Mouse (Mus musculus): ENCODE results near the gene C87436.

Gene C87436

DNA sequence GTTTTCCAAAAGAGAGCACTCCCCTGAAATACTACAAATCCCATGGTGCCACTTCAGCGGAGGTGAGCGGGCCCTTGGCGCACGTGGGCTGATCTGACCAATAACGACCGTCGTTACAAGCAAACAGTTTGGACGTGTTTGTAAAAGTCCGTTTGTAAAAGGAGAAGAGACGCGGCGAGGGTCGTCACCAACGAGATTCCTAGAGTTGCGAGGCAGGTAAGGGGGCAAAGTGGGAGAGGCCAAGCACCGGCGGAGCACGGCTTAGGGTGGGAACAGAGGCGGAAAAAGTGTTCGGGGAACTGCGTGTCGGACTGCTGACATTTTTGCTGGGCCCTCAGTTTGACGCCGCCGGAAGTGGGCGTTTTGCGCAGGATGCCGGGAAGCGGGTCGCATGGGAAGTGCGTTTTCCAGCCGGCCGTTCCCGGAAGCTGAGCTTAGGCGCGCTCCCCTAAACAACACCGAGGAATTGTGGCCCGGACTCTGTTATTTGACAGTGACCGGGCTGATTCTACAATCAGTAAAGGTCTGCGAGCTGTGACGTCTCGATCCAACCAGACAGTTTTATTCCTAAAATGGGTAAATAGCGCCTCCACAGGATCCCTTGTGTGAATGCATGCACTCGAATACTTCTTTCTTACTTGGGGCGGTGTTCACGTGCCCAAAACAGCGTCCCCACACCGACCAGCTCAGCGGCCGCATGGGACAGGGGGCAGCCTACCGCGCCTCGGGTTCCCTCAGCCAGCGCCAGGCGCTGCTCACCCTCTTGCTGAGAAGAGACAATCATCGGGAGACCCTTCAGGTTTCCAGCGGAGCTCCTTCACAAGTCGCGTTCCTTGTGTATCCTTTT, at the start of gene C87436:
Gene C87436 (plus strand): TSS at position 103 of the 847 bp plus-strand sequence.
- ChIA-PET CTCF (interaction anchor here in 3 of 4 experiments (0.6 to 1.9 kb wide), 23 partner anchors 10 to 432 kb away, joined by 3 to 11 read pairs (median 4); partner anchors contain the start of genes Snrpg (in 2 of the 3) and Fam136a (in 1 of the 3)), POLR2A (interaction anchor here (0.5 to 8.3 kb wide), 81 partner anchors 9 to 988 kb away, joined by 3 to 116 read pairs (median 5); partner anchors contain the start of genes Fam136a (in 3 of the 4), Snrpg (in 2 of the 4), Gfpt1 (in 1 of the 4) and Mxd1 (in 1 of the 4))

DNA sequence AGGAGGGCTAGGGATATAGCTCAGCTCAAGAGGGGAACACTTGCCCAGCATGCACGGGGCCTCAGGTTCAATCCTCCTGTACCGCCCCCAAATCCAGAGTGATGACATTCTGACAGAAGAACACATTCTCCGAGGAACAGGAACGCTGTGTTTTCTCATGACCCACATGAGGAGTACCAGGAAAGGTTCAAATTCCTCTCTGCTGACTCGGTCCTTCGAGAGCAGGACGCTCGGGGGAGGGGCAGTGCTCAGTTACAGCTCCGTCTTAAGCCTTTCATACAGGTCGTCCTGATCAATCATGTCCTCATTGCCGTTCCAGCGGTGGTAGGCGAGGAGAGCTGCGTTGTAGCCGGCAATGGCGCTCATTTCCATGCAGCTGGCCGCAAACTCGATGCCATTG, 49.7 kb upstream of the C87436 start:
- CTCF ChIA-PET = interaction anchor here in 2 of 4 experiments (1.2 to 2.0 kb wide), 2 partner anchors 12 to 17 kb away, joined by 3 to 8 read pairs; partner anchors contain the start of gene Snrpg (in 1 of the 2)
- POLR2A ChIA-PET = interaction anchor here in 3 of 4 experiments (0.5 to 8.7 kb wide), 7 partner anchors 12 to 209 kb away, joined by 3 to 83 read pairs (median 4); partner anchors contain the start of genes Snrpg (in 2 of the 3) and C87436 (in 1 of the 3)

DNA sequence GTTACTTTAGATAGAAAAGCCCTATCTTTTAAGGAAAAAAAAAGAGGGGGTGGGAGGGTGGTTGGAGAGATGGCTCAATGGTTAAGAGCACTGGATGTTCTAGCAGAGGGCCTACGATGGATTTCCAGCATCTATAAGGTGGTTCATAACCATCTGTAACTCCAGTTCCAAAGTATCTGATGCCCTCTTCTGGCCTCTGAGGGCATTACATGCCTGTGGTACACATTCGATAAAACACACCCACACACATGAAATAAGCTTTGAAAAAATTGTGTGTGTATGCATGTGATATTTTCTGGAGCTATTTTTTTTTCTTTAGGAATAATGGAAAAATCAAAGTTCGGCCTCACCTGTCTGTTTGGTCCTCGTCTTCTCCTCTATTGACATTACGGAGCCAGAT, 46.8 kb upstream of the C87436 start:
- ChIA-PET POLR2A (interaction anchor here in 3 of 4 experiments (0.7 to 2.1 kb wide), 11 partner anchors 9 to 57 kb away, joined by 3 to 9 read pairs (median 4); partner anchors contain the start of genes Fam136a (in 1 of the 3), Snrpg (in 1 of the 3) and Tia1 (in 1 of the 3)), CTCF (interaction anchor here (0.5 to 2.0 kb wide), 12 partner anchors 10 to 323 kb away, joined by 3 to 13 read pairs (median 4); partner anchors contain the start of genes Snrpg (in 2 of the 4), Fam136a (in 1 of the 4) and Tia1 (in 1 of the 4))

DNA sequence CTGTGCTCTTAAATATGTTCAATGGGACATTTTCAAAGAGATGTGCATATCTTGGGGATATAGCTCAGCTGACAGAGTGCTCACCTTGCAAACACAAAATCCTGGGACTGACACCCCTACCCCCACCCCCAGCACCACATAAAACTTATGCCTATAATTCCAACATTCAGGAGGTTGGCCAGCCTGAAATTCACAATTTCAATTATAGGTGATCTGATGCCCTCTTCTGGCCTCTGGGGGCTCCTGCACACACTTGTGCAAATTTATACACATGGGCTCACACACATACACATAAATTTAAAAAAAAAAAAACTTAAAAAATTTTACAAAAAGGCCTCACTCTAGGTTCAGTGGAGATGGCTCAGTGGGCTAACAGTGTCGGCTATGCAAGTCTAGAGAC, 45.0 kb upstream of the C87436 start:
- POLR2A ChIA-PET = interaction anchor here in 2 of 4 experiments (1.2 to 1.5 kb wide), 2 partner anchors 20 to 22 kb away, joined by 4 read pairs; no protein-coding TSS in a partner anchor

DNA sequence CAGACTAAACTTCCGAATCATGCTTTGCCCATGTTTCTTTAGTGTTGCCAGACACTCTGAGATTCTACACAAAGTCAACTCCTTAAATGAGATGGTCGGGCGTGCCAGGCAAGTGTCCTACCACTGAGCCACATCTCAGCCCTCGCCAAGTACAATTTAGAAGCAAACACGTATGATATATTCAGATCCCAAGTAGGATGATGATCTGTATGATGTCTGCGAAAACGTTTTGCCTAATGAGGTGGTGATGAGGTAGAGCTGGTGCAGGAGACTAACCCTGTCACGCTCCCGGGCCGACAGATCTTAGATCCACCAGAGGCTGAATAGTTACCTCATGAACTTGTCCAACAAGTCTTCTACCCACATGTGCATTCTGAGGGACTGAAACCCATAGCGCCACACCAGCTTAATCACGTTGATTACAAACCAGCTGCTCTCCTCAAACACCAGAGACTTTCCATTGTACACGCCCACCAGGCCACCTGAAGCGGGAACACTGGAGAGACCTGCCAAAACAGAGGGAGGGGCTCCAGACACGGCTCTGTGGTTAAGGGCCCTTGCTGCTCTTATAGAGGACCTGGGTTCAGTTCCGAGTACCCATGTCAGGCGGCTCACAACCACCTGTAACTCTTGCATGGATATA, 44.0 kb upstream of the C87436 start:
- ChIA-PET POLR2A (interaction anchor here in 3 of 4 experiments (0.6 to 7.6 kb wide), 5 partner anchors 22 to 806 kb away, joined by 3 to 96 read pairs (median 5); partner anchors contain the start of gene Snrpg (in 1 of the 3)), CTCF (interaction anchor here in 1 of 4 experiments (0.6 kb wide), 1 partner anchor 14 kb away, joined by 4 read pairs; no protein-coding TSS in a partner anchor)

More for the DNA sequence above, 45.0 kb upstream of the C87436 start:
- CTCF ChIA-PET = no interaction called here

DNA sequence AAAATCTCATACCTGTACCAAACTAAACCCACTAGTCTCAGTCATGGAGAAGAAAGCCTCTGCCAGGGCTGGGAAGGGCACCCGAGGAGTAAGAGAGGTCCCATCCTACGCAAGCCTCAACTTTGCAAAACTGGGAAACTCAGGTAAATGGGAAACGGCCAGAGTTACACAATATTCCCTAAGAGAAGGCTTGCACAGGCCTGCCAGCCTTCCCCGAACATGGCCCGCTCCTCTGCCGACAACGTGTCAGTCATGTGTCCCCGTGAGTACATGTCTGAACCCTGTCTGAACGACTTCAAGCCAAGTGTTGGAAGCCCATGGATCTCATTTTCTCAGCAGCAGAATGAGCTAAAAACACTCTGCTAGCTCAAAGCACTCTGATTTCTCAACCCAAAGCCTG, 43.2 kb upstream of the C87436 start:
- ChIA-PET CTCF (interaction anchor here in 2 of 4 experiments (2.0 to 6.8 kb wide), 2 partner anchors 30 kb away, joined by 10 to 37 read pairs; partner anchors contain the start of gene Fam136a (in 2 of the 2)), POLR2A (interaction anchor here in 3 of 4 experiments (0.6 to 7.6 kb wide), 16 partner anchors 10 to 77 kb away, joined by 3 to 96 read pairs (median 6); partner anchors contain the start of genes Fam136a (in 2 of the 3), Snrpg (in 2 of the 3) and Tia1 (in 1 of the 3))

DNA sequence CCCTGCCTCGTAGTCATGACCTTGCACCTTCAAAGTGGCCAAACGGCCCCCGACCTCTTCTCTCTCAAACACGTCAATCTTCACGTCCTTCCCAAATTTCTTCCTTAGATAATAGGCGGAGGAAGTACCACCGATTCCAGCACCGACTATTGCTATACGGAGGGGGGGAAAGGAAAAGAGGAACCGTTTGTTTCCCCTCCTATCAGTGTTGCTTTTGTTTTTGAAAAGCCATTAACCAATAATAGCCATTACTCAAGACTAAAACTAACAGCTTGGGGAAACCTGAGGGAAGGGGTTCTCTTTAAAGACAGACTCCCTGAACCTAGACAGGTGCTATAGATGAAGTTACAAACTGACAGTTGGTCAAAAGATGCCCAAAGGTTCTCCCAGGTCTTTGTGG, 42.2 kb upstream of the C87436 start:
- CTCF ChIA-PET = interaction anchor here in 3 of 4 experiments (0.6 to 6.8 kb wide), 5 partner anchors 26 to 530 kb away, joined by 3 to 37 read pairs (median 3); partner anchors contain the start of gene Fam136a (in 2 of the 3)
- POLR2A ChIA-PET = interaction anchor here (1.0 to 7.6 kb wide), 26 partner anchors 8 to 481 kb away, joined by 3 to 96 read pairs (median 6); partner anchors contain the start of genes Fam136a (in 3 of the 4), Snrpg (in 3 of the 4), Tia1 (in 2 of the 4) and C87436 (in 1 of the 4)

DNA sequence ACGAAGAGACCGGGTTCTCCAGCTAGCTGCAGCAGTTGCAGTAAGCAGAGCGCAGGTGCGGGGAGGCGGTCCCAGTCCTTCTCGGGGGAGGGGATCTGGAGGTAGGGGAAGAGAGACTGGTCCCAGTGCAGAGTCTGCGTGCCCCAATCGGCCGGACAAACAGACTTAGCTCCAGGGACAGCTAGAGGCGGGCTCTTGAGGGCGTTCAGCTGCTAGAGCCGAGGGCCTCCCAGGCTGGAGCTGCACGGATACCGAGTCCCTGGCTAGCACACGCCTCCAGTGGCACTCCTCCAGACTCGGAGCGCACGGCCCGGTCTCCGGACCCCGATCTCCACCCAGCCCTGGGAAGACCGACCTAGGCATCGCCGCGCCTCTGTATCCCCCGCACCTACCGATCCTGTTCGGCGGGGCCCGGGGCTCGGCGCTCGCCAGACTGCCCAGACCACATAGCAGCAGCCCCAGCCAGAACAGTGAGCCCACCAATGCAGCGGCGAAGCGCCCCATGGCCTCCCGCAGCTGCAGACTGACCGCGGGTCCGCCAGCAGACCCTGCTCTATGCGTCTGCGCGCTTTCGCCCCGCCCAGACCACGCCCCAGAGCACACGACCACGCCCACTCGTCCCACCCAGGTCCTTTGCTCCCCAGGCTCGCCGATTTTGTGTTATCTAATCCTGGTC, 41.5 kb upstream of the C87436 start, which contains the start of gene Pcyox1:
Gene Pcyox1 (minus strand): TSS at position 574 of the 676 bp plus-strand sequence.
- CTCF ChIA-PET = interaction anchor here (0.5 to 6.8 kb wide), 10 partner anchors 12 to 467 kb away, joined by 3 to 37 read pairs (median 3); partner anchors contain the start of gene Fam136a (in 2 of the 4)
- POLR2A ChIA-PET = interaction anchor here (0.6 to 7.6 kb wide), 41 partner anchors 8 to 673 kb away, joined by 3 to 96 read pairs (median 4); partner anchors contain the start of genes Fam136a (in 3 of the 4), Snrpg (in 3 of the 4), Tia1 (in 2 of the 4) and C87436 (in 1 of the 4)

DNA sequence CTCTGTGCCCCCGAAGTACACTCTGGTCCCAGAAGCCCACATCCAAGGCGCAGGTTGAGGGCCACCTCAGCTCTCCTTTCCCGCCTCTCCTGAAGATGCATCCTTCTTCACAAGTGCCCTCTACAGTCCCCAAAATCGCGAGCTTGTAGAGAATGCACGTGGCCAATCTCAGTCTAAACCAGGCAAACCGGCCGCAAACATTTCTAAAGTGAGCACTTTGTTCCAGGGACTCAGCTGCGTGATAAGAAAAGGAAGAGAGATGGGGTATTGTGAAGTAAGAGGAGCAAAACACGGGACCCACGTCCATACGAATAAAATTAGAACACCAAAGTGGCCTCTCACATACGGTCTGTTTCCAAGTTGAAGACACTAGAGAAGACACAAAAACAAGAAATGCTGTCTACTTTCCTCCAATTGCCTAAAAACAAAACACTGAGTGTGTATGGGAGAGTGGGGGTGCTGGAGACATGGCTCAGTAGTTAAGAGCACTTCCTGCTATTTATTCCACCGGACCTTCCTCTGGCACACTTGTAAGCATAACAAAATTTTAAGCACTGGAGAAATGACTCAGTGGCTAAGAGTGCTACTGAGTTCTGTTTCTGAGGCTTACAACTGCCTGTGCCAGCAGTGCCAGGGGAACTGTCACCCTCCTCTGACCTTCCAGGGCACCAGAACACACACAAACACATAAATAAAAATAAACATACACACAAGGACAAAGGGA, 40.8 kb upstream of the C87436 start:
- ChIA-PET CTCF (interaction anchor here (0.5 to 6.8 kb wide), 7 partner anchors 11 to 466 kb away, joined by 3 to 37 read pairs (median 3); partner anchors contain the start of gene Fam136a (in 1 of the 4)), POLR2A (interaction anchor here (0.5 to 7.6 kb wide), 35 partner anchors 10 to 151 kb away, joined by 3 to 96 read pairs (median 4); partner anchors contain the start of genes Fam136a (in 3 of the 4), Snrpg (in 3 of the 4) and C87436 (in 1 of the 4))

DNA sequence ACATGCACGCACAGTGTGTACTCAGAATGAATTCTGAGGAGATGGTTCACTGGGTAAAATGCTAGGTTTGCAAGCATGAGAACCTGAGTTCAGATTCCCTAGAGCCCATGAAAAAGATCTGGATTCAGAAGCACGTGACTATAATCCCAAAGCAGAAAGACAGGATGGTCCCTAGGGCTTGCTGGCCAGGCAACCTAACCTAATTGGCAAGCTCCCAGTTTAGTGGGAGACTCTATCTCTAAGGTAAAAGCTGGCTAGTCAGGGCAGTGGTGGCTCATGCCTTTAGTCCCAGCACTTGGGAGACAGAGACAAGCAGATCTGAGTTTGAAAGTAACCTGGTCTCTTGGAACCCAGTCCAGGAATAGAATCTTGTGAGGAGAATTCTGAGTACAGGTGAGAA, 39.2 kb upstream of the C87436 start:
- POLR2A ChIA-PET = interaction anchor here in 2 of 4 experiments (0.6 to 7.6 kb wide), 8 partner anchors 9 to 811 kb away, joined by 3 to 96 read pairs (median 6); partner anchors contain the start of genes Snrpg (in 2 of the 2) and Fam136a (in 1 of the 2)
- CTCF ChIA-PET = interaction anchor here in 2 of 4 experiments (2.3 to 6.8 kb wide), 2 partner anchors 34 to 378 kb away, joined by 6 to 37 read pairs; partner anchors contain the start of gene Fam136a (in 1 of the 2)

DNA sequence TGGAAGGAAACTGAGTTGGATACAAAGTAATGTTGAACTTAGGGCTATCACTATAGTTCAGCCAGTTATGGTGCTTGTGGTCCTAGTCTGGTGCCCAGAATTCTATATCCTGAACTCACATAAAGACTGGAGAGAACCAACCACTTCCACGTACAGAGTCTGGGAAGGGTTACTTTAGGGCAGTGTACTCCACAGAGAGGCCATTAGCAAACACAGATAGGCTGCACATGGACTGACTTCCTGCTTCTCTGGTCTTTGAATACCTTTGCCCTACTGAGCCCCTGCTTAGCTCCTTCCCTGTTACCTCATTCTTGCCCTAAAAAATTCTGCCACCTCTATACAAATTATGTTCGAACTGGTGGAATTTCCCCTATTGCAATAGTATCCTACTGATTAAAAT, 38.2 kb upstream of the C87436 start:
- ChIA-PET CTCF (interaction anchor here in 3 of 4 experiments (0.6 to 6.8 kb wide), 4 partner anchors 8 to 120 kb away, joined by 3 to 37 read pairs (median 6); partner anchors contain the start of genes Fam136a (in 1 of the 3) and Snrpg (in 1 of the 3)), POLR2A (interaction anchor here in 2 of 4 experiments (0.6 to 7.6 kb wide), 7 partner anchors 9 to 273 kb away, joined by 3 to 96 read pairs (median 5); partner anchors contain the start of genes Fam136a (in 2 of the 2) and Snrpg (in 1 of the 2))

DNA sequence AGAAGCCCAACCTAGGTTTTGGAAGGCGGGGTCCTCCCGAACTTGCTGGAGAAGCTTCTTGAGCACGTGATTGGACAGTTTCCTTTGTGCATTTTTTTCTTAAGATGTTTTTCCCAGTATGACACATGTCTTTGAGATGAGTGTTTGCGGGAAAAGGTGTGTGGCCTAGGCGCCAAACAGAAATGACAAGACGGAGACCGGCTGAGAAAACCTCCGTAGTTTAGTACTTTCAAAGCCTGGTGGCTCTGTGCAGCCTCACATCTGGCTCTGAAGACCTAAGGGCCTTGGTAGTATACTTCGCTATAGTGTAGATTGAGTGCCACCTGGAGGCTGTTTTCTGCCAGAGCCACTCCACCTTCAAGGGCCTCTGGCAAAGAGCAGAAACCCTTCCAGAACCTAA, 37.2 kb upstream of the C87436 start:
- POLR2A ChIA-PET = interaction anchor here in 3 of 4 experiments (0.6 to 7.6 kb wide), 21 partner anchors 10 to 904 kb away, joined by 3 to 96 read pairs (median 4); partner anchors contain the start of genes Fam136a (in 2 of the 3) and Snrpg (in 2 of the 3)

DNA sequence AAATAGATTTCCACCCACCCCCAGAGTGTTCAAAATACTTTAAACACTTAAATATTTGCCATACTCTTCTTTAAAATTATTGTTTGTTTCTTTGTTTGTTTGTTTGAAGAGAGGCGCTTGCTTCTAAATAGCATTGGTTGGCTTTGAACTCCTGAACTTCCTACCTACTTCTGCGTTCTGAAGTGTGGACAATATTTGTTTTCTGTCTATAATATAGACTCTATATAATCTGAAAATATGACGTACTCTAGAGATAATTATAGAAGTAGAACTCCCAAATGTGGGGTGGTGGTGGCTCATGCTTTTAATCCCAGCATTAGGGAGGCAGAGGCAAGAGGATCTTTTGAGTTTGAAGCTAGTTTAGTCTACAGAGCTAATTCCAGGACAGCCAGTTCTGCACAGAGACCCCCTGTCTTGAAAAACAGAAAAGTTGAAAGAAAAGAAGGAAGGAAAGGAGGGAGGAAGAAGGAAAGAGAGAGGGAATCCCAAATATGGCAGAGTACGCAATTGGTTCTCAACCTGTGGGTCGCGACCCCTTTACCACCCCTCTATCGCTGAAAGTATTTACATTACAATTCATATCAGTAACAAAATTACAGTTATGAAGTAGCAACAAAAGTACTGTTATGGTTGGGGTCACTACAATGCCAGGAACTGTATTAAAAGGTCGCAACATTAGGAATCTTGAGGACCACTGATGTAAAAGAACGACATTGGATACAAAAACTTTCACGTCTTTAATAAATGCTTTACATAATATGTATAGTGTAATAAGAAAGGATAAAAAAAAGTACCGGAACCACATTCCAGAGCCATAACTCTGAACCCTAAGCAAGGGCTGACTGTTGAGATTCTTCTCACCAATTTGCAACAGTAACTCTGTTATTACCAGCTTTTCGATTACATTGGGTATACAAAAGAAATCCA, 35.2 kb upstream of the C87436 start:
- CTCF ChIA-PET = interaction anchor here in 1 of 4 experiments (0.9 kb wide), 1 partner anchor 38 kb away, joined by 4 read pairs; the partner anchor contains the start of gene Fam136a
- POLR2A ChIA-PET = interaction anchor here in 2 of 4 experiments (0.8 to 3.5 kb wide), 9 partner anchors 7 to 105 kb away, joined by 3 to 36 read pairs (median 5); partner anchors contain the start of genes C87436 (in 1 of the 2), Pcyox1 (in 1 of the 2) and Snrpg (in 1 of the 2)

More for the DNA sequence above, 37.2 kb upstream of the C87436 start:
- CTCF ChIA-PET = interaction anchor here (0.5 to 6.8 kb wide), 11 partner anchors 9 to 920 kb away, joined by 3 to 37 read pairs (median 4); partner anchors contain the start of genes Fam136a (in 3 of the 4) and Snrpg (in 2 of the 4)

DNA sequence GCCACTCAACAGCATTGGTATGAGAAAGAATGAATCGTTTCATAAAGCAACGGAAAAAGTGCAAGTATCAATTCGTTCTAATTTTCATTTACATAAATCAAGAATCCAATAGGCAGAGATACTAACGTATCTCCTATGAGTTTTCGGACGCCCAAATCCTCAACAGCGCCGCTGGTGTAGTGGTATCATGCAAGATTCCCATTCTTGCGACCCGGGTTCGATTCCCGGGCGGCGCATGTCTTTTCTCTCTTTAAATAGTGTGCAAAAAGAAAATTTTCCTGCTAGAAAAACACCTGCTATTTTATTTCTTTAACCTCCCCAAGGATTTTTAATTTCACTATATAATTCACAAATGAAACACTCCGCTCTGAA, 34.5 kb upstream of the C87436 start:
- ChIA-PET CTCF (interaction anchor here in 2 of 4 experiments (1.1 to 1.3 kb wide), 2 partner anchors 12 to 38 kb away, joined by 3 to 7 read pairs; partner anchors contain the start of gene Fam136a (in 1 of the 2)), POLR2A (interaction anchor here (0.6 to 3.5 kb wide), 31 partner anchors 8 to 952 kb away, joined by 3 to 36 read pairs (median 3); partner anchors contain the start of genes Snrpg (in 3 of the 4), Fam136a (in 2 of the 4), Pcyox1 (in 2 of the 4) and C87436 (in 1 of the 4))
